Mouse (Mus musculus) C2C12 (cell line): Measurements from ENCODE around the gene Gli1. TPM values are rescaled to one million over a fixed set of nuclear protein-coding genes. Genes with fewer than 3 reads are reported as not detected.
A peak's percentile ranks its signal among the peaks of the same experiment; 100 is the strongest.

Experiments used
- H3K27me3 ChIP-seq: one replicate; pipeline ENCODE4 v1.6.1; 2011; ENCODE audit not compliant: control insufficient read depth, insufficient read depth, insufficient read length
- H3K36me3 ChIP-seq: one replicate; pipeline ENCODE4 v1.6.1; 2011; ENCODE audit not compliant: control insufficient read depth, insufficient read depth
- H3K4me3 ChIP-seq: one replicate; pipeline ENCODE4 v1.5.1; 2011; ENCODE audit warnings: mild to moderate bottlenecking, control low read depth; ENCODE audit not compliant: poor library complexity, insufficient read depth, severe bottlenecking
- H3K79me2 ChIP-seq: one replicate; pipeline ENCODE4 v1.6.1; 2011; ENCODE audit not compliant: control insufficient read depth, insufficient read depth
- H3K79me3 ChIP-seq: one replicate; pipeline ENCODE4 v1.6.1; 2011; ENCODE audit warnings: low read depth, control low read depth
- H3ac ChIP-seq: one replicate; pipeline ENCODE3; 2011; ENCODE audit warnings: low read depth; ENCODE audit not compliant: control insufficient read depth, insufficient read length
- CEBPB ChIP-seq: IDR thresholded peaks from one replicate; pipeline ENCODE4 v1.6.1; 2011; ENCODE audit warnings: low read depth, mild to moderate bottlenecking, control low read depth, moderate library complexity
- CTCF ChIP-seq: IDR thresholded peaks from one replicate; pipeline ENCODE4 v1.5.1; 2011; ENCODE audit not compliant: control insufficient read depth, insufficient read depth, insufficient read length
- FOSL1 ChIP-seq: IDR thresholded peaks from one replicate; pipeline ENCODE4 v1.8.0; 2011; ENCODE audit warnings: mild to moderate bottlenecking, low read length; ENCODE audit not compliant: poor library complexity, insufficient read depth, severe bottlenecking
- MAX ChIP-seq: IDR thresholded peaks from one replicate; pipeline ENCODE4 v1.6.1; 2011; ENCODE audit warnings: mild to moderate bottlenecking, control low read depth
- MYOD1 ChIP-seq: IDR thresholded peaks from one replicate; pipeline ENCODE4 v1.6.1; 2011; ENCODE audit warnings: low read depth; ENCODE audit not compliant: control insufficient read depth, insufficient read length
- MYOG ChIP-seq: IDR thresholded peaks from one replicate; pipeline ENCODE4 v1.6.1; 2011; ENCODE audit not compliant: control insufficient read depth, insufficient read length; ENCODE audit errors: extremely low read depth
- USF1 ChIP-seq: IDR thresholded peaks from one replicate; pipeline ENCODE4 v1.6.1; 2011; ENCODE audit warnings: low read depth, mild to moderate bottlenecking, control low read depth, moderate library complexity
- polyA plus RNA-seq: library from polyadenylated mRNA; unstranded; fragments of >200 nt; fragmentation: generic; extraction: Trizol; gene quantifications from one replicate; pipeline ENCODE4 v1.2.1, GENCODE M21; 2012; ENCODE audit warnings: missing spikeins

Gene Gli1
- polyA plus RNA-seq, 1 experiment, result 1.6 TPM

- no peaks in the 10 kb centered on the region for H3K79me3 ChIP-seq
- H3K79me2 ChIP-seq, result no peaks in the 10 kb centered on the region
- peak overlapping the region; percentile 22 for H3ac ChIP-seq
- H3K36me3 ChIP-seq, result no peaks in the 10 kb centered on the region
- peak overlapping the region; percentile 32 for H3K4me3 ChIP-seq
- TF ChIP-seq USF1 (no peak), MAX (no peak), MYOD1 (no peak), MYOG (no peak), FOSL1 (no peak), CEBPB (no peak)
- no peaks in the 10 kb centered on the region for H3K27me3 ChIP-seq
Measured at GRCm38 (mm10) chr10:127341360-127341690, 449 bp downstream of the Gli1 start.

- Histone ChIP-seq H3K79me3 (no peaks in the 10 kb centered on the region), H3K79me2 (no peaks in the 10 kb centered on the region), H3K36me3 (no peaks in the 10 kb centered on the region), H3K4me3 (peak overlapping the region; percentile 32), H3K27me3 (no peaks in the 10 kb centered on the region), H3ac (no peak overlapping the region)
- TF ChIP-seq FOSL1 (no peak), MYOD1 (no peak), CEBPB (no peak), CTCF (no peak), USF1 (no peak), MYOG (no peak), MAX (no peak)
Measured at GRCm38 (mm10) chr10:127340577-127341359, 1.0 kb downstream of the Gli1 start.

DNA sequence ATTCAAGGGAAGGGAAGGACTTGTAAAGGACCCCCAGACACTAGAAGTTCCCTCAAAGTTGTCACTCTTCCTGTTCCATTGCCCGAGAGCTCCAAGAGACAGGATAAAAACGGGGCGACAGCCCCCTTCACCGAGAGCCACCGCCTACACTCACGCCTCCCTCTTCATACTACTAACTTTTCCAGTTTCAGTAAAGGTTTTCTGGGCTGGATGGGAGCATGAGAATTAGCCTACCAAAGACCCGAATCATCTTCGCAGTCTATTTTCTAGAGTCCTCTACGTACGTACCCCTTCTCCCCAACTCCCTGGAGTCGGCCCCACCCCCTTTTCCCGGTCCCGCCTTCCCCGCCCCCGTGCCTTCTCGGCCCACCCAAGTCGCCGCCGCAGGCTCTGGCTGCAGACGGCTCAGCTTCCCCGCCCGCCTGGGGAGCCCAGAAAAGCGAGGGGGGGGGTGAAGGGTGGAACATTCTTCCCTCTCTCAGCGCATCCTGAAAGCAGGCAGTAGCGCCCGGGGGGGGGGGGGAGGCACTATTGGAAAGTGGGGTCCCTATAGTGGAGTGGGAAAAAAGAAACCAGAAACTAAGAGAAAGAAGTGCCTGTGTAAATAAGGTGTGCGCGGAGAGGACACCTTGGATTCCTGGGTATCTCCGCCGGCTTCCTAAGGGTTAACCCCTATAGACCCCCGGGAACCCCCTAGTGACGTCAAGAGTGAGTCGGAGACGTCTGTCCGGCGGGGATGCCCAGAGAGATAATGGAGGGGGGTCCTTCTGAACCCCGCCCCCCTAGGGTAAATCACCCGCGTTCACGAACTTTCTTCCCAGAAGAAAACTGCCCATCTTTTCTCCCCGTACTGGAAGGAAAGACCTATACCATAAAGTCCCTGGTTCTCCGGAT, 1.8 kb downstream of the Gli1 start:
- no peaks in the 10 kb centered on the region for H3K27me3 ChIP-seq
- TF ChIP-seq USF1 (no peak), MYOG (no peak), FOSL1 (no peak), MYOD1 (no peak), MAX (no peak), CTCF (no peak), CEBPB (no peak)
- no peaks in the 10 kb centered on the region for H3K79me2 ChIP-seq
- peak overlapping the region; percentile 70 for H3ac ChIP-seq
- no peaks in the 10 kb centered on the region for H3K36me3 ChIP-seq
- H3K4me3 ChIP-seq, result peak overlapping the region; percentile 39
- no peaks in the 10 kb centered on the region for H3K79me3 ChIP-seq

DNA sequence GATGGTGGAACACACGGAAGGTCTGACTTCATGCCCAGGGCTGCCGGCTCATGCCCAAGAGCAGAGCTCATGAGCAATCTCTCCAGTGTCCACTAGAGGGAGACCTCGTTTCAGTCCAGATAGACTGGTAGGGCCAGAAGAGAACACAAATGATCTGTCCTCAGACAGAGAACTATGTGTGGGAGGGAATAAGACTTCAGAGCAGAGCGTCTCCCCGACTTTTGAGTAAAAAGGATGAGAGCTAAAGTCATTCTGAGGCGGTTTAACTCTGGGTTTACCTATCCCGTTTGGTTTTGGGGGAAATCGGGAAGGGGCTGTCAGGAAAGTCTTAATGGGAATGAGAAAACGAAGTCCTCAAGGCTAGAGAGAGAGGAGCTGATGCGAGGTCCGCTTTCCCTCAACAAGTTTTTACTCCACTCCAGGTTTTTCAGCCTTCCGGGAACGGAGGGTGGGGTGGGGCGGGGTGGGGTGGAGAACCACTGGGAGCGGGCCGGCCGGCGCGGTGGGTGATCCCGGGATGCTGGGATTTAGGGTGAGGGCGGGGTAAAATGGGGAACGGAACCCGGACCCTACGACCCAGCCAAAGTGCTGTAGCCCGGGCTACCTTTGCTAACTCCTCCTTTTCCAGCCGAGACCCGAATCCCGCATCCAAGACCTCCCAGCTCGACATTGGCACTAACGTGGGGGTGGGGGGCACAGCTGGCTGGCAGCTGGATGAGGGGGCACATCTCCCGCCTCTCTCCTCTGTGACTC, 2.7 kb downstream of the Gli1 start:
- Histone ChIP-seq H3K27me3 (no peaks in the 10 kb centered on the region), H3ac (peak overlapping the region; percentile 70), H3K79me2 (no peaks in the 10 kb centered on the region), H3K36me3 (no peaks in the 10 kb centered on the region), H3K79me3 (no peaks in the 10 kb centered on the region), H3K4me3 (peak overlapping the region; percentile 39)
- TF ChIP-seq MYOD1 (no peak), FOSL1 (no peak), MAX (peak; percentile 63), CTCF (peak; percentile 67)

GRCm38 (mm10) chr10:127337536-127338099, 4.2 kb downstream of the Gli1 start:
- H3K79me3 ChIP-seq, result no peaks in the 10 kb centered on the region
- H3K36me3 ChIP-seq, result no peaks in the 10 kb centered on the region
- H3ac ChIP-seq, result no peak overlapping the region
- no peaks in the 10 kb centered on the region for H3K27me3 ChIP-seq
- TF ChIP-seq MYOD1 (no peak), CTCF (no peak), MYOG (no peak), USF1 (no peak), MAX (no peak), CEBPB (no peak), FOSL1 (no peak)
- H3K79me2 ChIP-seq, result no peaks in the 10 kb centered on the region
- H3K4me3 ChIP-seq, result no peak overlapping the region
